Mouse (Mus musculus) small intestine, adult 2 months (tissue): ENCODE data around the gene Gm13279. TPM values are rescaled to one million over a fixed set of nuclear protein-coding genes. Genes with fewer than 3 reads are reported as not detected.

Experiments used
- H3K27ac ChIP-seq: fragments of 200-500 bp; 2 replicates; pipeline ENCODE4 v1.5.1; 2012; ENCODE audit warnings: low read depth, low read length, control low read depth, inconsistent platforms; ENCODE audit not compliant: insufficient read depth
- H3K27me3 ChIP-seq: fragments of 200-500 bp; 2 replicates; pipeline ENCODE4 v1.6.1; 2012; ENCODE audit warnings: mild to moderate bottlenecking, moderate library complexity, low read length, inconsistent platforms; ENCODE audit not compliant: control insufficient read depth, insufficient read depth
- H3K36me3 ChIP-seq: fragments of 200-500 bp; 2 replicates; pipeline ENCODE4 v1.6.1; 2012; ENCODE audit warnings: mild to moderate bottlenecking, low read length, control low read depth, inconsistent platforms; ENCODE audit not compliant: control insufficient read depth, insufficient read depth
- H3K4me1 ChIP-seq: fragments of 200-500 bp; 2 replicates; pipeline ENCODE4 v1.6.1; 2012; ENCODE audit warnings: low read length, inconsistent platforms, mixed read lengths; ENCODE audit not compliant: control insufficient read depth, insufficient read depth, insufficient read length
- H3K4me3 ChIP-seq: fragments of 200-500 bp; 2 replicates; pipeline ENCODE4 v1.5.1; 2012; ENCODE audit warnings: low read depth, mild to moderate bottlenecking, control low read depth, inconsistent platforms, low read length, moderate library complexity
- CTCF ChIP-seq: fragments of 200-500 bp; IDR thresholded peaks from 2 replicates; pipeline ENCODE4 v1.5.1; 2012; ENCODE audit warnings: low read depth, mild to moderate bottlenecking, control low read depth, inconsistent platforms, low read length, moderate library complexity, mixed read lengths; ENCODE audit not compliant: insufficient replicate concordance, insufficient read length; ENCODE audit errors: extremely low read depth
- POLR2A ChIP-seq: fragments of 200-500 bp; IDR thresholded peaks from 2 replicates; pipeline ENCODE4 v1.6.1; 2012; ENCODE audit warnings: low read depth, mild to moderate bottlenecking, control low read depth, inconsistent platforms, low read length, moderate library complexity
- WGBS: fragments of 180-500 bp; shearing (Covaris S2); methylation state at CpG from one replicate; pipeline ENCODE4 v1.1.7; 2018; 5-methylcytosine and 5-hydroxymethylcytosine counted together
- polyA plus RNA-seq: library from polyadenylated mRNA; depleted of rRNA; stranded (reverse); fragments of >200 nt; gene quantifications from 2 replicates; pipeline ENCODE4 v1.2.3, GENCODE M21; 2012; rRNA removed

The Gm13279 gene
- polyA plus RNA-seq, 1 experiment: not detected

DNA sequence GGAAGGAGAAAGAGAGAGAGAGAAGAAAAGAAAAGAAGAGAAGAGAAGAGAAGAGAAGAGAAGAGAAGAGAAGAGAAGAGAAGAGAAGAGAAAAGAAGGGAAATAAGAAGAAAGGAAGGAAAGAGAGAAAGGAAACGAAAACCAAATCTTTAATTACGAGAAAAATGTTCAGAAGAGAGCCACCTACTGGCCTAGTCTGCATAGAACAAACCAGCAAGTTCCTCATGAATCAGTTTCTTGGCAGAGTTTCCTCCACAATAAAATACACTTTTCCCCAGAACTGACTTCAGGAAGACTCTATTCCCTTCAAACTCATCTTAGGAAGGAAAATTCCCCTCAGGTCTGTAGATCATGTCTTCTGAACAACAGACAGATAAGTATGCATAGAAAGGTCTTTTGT is 48.1 kb downstream of the Gm13279 start:
- Histone ChIP-seq H3K27me3 (peaks cover 3% of the 10 kb centered on the region; the same call in 1 of the 2 replicates), H3K4me1 (0 out of 2 replicates have a peak, but pooled peaks cover 2% of the 10 kb centered on the region), H3K36me3 (no peaks in the 10 kb centered on the region), H3K27ac (no peak overlapping the region), H3K4me3 (no peak overlapping the region)
- no peak for TF ChIP-seq POLR2A
- TF ChIP-seq CTCF: no peak
- 37% methylated on average over 2 of the region's 2 CpGs for WGBS

Other genes starting within 250 kb of the Gm13279 start
- not detected in 2 replicates for gene Ifna15, start 239.2 kb upstream of the Gm13279 start, polyA plus RNA-seq
- not detected in 2 replicates for gene Ifna14, start 225.6 kb upstream of the Gm13279 start, polyA plus RNA-seq
- not detected in 2 replicates for gene Ifna9, start 205.0 kb upstream of the Gm13279 start, polyA plus RNA-seq
- gene Ifna12, start 194.0 kb upstream of the Gm13279 start, polyA plus RNA-seq: not detected in 2 replicates
- not detected in 2 replicates for gene C87499, start 163.0 kb upstream of the Gm13279 start, polyA plus RNA-seq
- not detected in 2 replicates for gene Ifna13, start 152.9 kb upstream of the Gm13279 start, polyA plus RNA-seq
- not detected in 2 replicates for gene Ifna16, start 120.5 kb upstream of the Gm13279 start, polyA plus RNA-seq
- gene Ifna2, start 113.5 kb upstream of the Gm13279 start, polyA plus RNA-seq: not detected in 2 replicates
- gene Ifnab, start 106.0 kb upstream of the Gm13279 start, polyA plus RNA-seq: not detected in 2 replicates
- 0.68 TPM in 1 of 2 replicates, not detected in the other for gene Gm26566, start 75.6 kb upstream of the Gm13279 start, polyA plus RNA-seq
- gene Klhl9, start 74.9 kb upstream of the Gm13279 start, polyA plus RNA-seq: 6.5 and 11.3 TPM in 2 replicates
- gene Gm13271, start 42.5 kb upstream of the Gm13279 start, polyA plus RNA-seq: not detected in 2 replicates
- 0.08 TPM in 2 replicates for gene Gm13283, start 37.3 kb upstream of the Gm13279 start, polyA plus RNA-seq
- gene Gm13290, start 23.6 kb upstream of the Gm13279 start, polyA plus RNA-seq: not detected in 2 replicates
- gene Gm13289, start 20.5 kb upstream of the Gm13279 start, polyA plus RNA-seq: not detected in 2 replicates
- gene Gm13272, start 17.5 kb upstream of the Gm13279 start, polyA plus RNA-seq: not detected in 2 replicates
- not detected in 2 replicates for gene Ifnz, start 15.3 kb upstream of the Gm13279 start, polyA plus RNA-seq
- gene Gm13276, start 11.7 kb upstream of the Gm13279 start, polyA plus RNA-seq: not detected in 2 replicates
- not detected in 2 replicates for gene Gm13277, start 8.8 kb upstream of the Gm13279 start, polyA plus RNA-seq
- gene Gm13278, start 5.8 kb upstream of the Gm13279 start, polyA plus RNA-seq: not detected in 2 replicates
- gene Gm13275, start 2.9 kb upstream of the Gm13279 start, polyA plus RNA-seq: not detected in 2 replicates
- not detected in 2 replicates for gene Gm13285, start 2.3 kb downstream of the Gm13279 start, polyA plus RNA-seq
- not detected in 2 replicates for gene Gm13287, start 5.9 kb downstream of the Gm13279 start, polyA plus RNA-seq
- not detected in 2 replicates for gene Gm13288, start 8.1 kb downstream of the Gm13279 start, polyA plus RNA-seq
- not detected in 2 replicates for gene Ifna7, start 18.8 kb downstream of the Gm13279 start, polyA plus RNA-seq
- not detected in 2 replicates for gene Ifna11, start 22.6 kb downstream of the Gm13279 start, polyA plus RNA-seq
- not detected in 2 replicates for gene Ifna6, start 30.0 kb downstream of the Gm13279 start, polyA plus RNA-seq
- not detected in 2 replicates for gene Ifna5, start 38.1 kb downstream of the Gm13279 start, polyA plus RNA-seq
- not detected in 2 replicates for gene Ifna4, start 44.5 kb downstream of the Gm13279 start, polyA plus RNA-seq
- not detected in 2 replicates for gene Ifna1, start 52.7 kb downstream of the Gm13279 start, polyA plus RNA-seq
- 0.42 TPM in 1 of 2 replicates, not detected in the other for gene Ifne, start 82.8 kb downstream of the Gm13279 start, polyA plus RNA-seq